Mouse (Mus musculus) midbrain, postnatal 0 days (tissue): ENCODE results near the gene Gm43191. TPM values are rescaled to one million over a fixed set of nuclear protein-coding genes. Genes with fewer than 3 reads are reported as not detected.
A peak's percentile ranks its signal among the peaks of the same experiment; 100 is the strongest.
"Not testable (repeated sequence)": the region's sequence is repeated elsewhere in the genome, so short reads cannot be mapped to it uniquely, and the experiment has no call there.

Source experiments
- ATAC-seq: fragments of 200-750 bp; cut with Nextera tagmentation; 2 replicates; pipeline ENCODE4 v1.8.0; 2017; ENCODE audit warnings: moderate number of reproducible peaks, mild to moderate bottlenecking, moderate TSS enrichment, moderate library complexity; ENCODE audit not compliant: low FRiP score
- DNase-seq: peaks from one replicate; pipeline ENCODE4 v3.0.0-alpha.2; 2015; ENCODE audit warnings: low spot score
- H3K27ac ChIP-seq: fragments of 300-500 bp; sonication (generic); 2 replicates; pipeline ENCODE4 v1.5.1; 2014; ENCODE audit warnings: low read depth, mild to moderate bottlenecking, low read length, mixed read lengths
- H3K27me3 ChIP-seq: fragments of 300-500 bp; sonication (generic); 2 replicates; pipeline ENCODE4 v1.6.1; 2014; ENCODE audit warnings: low read length, control low read depth, mixed read lengths; ENCODE audit not compliant: insufficient read depth
- H3K36me3 ChIP-seq: fragments of 300-500 bp; sonication (generic); 2 replicates; pipeline ENCODE4 v1.6.1; 2014; ENCODE audit warnings: low read length, control low read depth, mixed read lengths; ENCODE audit not compliant: insufficient read depth
- H3K4me1 ChIP-seq: fragments of 300-500 bp; sonication (generic); 2 replicates; pipeline ENCODE4 v1.6.1; 2014; ENCODE audit warnings: mild to moderate bottlenecking, control low read depth, antibody characterized with exemption, low read length, mixed read lengths; ENCODE audit not compliant: insufficient read depth
- H3K4me2 ChIP-seq: fragments of 300-500 bp; sonication (generic); 2 replicates; pipeline ENCODE4 v1.6.1; 2014; ENCODE audit warnings: low read depth, mild to moderate bottlenecking, low read length, mixed read lengths; ENCODE audit not compliant: poor library complexity, severe bottlenecking
- H3K4me3 ChIP-seq: fragments of 300-500 bp; sonication (generic); 2 replicates; pipeline ENCODE4 v1.5.1; 2014; ENCODE audit warnings: low read depth, mild to moderate bottlenecking, low read length, moderate library complexity
- H3K9ac ChIP-seq: fragments of 300-500 bp; sonication (generic); replicated peaks from 2 replicates; pipeline ENCODE4 v1.6.1; 2014; ENCODE audit warnings: mild to moderate bottlenecking, low read length, moderate library complexity, mixed read lengths; ENCODE audit not compliant: poor library complexity, severe bottlenecking
- H3K9me3 ChIP-seq: fragments of 300-500 bp; sonication (generic); 2 replicates; pipeline ENCODE4 v1.6.1; 2016; ENCODE audit warnings: low read length, control low read depth
- CTCF ChIP-seq: IDR thresholded peaks from 2 replicates; pipeline ENCODE4 v1.5.1; 2016; ENCODE audit warnings: antibody characterized with exemption, mild to moderate bottlenecking
- WGBS: fragments of 180-500 bp; shearing (Covaris S2); extraction: QIAGEN DNeasy Blood & Tissue Kit; methylation state at CpG from one replicate; pipeline ENCODE4 v1.1.7; 2014; 5-methylcytosine and 5-hydroxymethylcytosine counted together
- polyA plus RNA-seq: library from polyadenylated mRNA; unstranded; fragments of >200 nt; fragmentation: Nextera tagmentation; extraction: Ambion mirVana; gene quantifications from 2 replicates; pipeline ENCODE4 v1.2.1, GENCODE M21; 2015
- total RNA-seq: library from RNA; depleted of rRNA; stranded (reverse); fragments of >200 nt; gene quantifications from 2 replicates; pipeline ENCODE4 v1.2.3, GENCODE M21; 2014

Gm43191 gene
- total and polyA plus RNA-seq, 2 experiments from 2014 or later, result not detected

GRCm38 (mm10) chr3:116694312-116694711 is 13.3 kb upstream of the Gm43191 start:
- WGBS, result 91% methylated on average over 3 of the region's 3 CpGs
- Histone ChIP-seq H3K36me3 (peaks cover 4% of the 10 kb centered on the region; the same call in 1 of the 2 replicates), H3K4me1 (no peaks in the 10 kb centered on the region), H3K9me3 (no peaks in the 10 kb centered on the region), H3K27me3 (no peaks in the 10 kb centered on the region), H3K9ac (no peak overlapping the region), H3K4me2 (no peak overlapping the region), H3K27ac (no peak overlapping the region), H3K4me3 (no peak overlapping the region)
- TF ChIP-seq CTCF, result no peak
- ATAC-seq (no peak), DNase-seq (no peak)

GRCm38 (mm10) chr3:116664281-116664680 is 16.8 kb downstream of the Gm43191 start:
- not testable (repeated sequence) for H3K9ac ChIP-seq, DNase-seq, H3K4me2 ChIP-seq, H3K4me1 ChIP-seq, H3K36me3 ChIP-seq, H3K27ac ChIP-seq, ATAC-seq, H3K9me3 ChIP-seq, H3K4me3 ChIP-seq, H3K27me3 ChIP-seq
- 96% methylated on average over 9 of the region's 9 CpGs for WGBS

- DNase-seq (peak; percentile 96), ATAC-seq (peak; percentile 98)
- no peak for TF ChIP-seq CTCF
- WGBS, result under 1% methylated on average over 30 of the region's 39 CpGs
- no peaks in the 10 kb centered on the region for H3K36me3 ChIP-seq
- no peaks in the 10 kb centered on the region for H3K4me1 ChIP-seq
- peak within 1 kb of the TSS; percentile 90 for H3K27ac ChIP-seq
- peak within 1 kb of the TSS; percentile 93 for H3K4me3 ChIP-seq
- peak within 1 kb of the TSS; percentile 94 for H3K9ac ChIP-seq
- H3K9me3 ChIP-seq, result no peaks in the 10 kb centered on the region
- H3K4me2 ChIP-seq, result peak within 1 kb of the TSS; percentile 64
- no peaks in the 10 kb centered on the region for H3K27me3 ChIP-seq
Measured at GRCm38 (mm10) chr3:116662463-116662863, 18.6 kb downstream of the Gm43191 start, which contains the start of gene Mfsd14a. TSS of gene Mfsd14a (minus strand) at chr3:116662677.

GRCm38 (mm10) chr3:116661870-116662414 is 19.1 kb downstream of the Gm43191 start:
- Histone ChIP-seq H3K9me3 (no peaks in the 10 kb centered on the region), H3K9ac (peak overlapping the region; percentile 94), H3K36me3 (no peaks in the 10 kb centered on the region), H3K4me2 (peak overlapping the region; percentile 64), H3K4me3 (peak overlapping the region; percentile 93), H3K27me3 (no peaks in the 10 kb centered on the region), H3K27ac (peak overlapping the region; percentile 90), H3K4me1 (no peaks in the 10 kb centered on the region)
- under 1% methylated on average over 44 of the region's 68 CpGs for WGBS
- DNase-seq, result peak; percentile 31
- no peak for TF ChIP-seq CTCF
- ATAC-seq, result peak; percentile 85

GRCm38 (mm10) chr3:116661288-116661869 is 19.7 kb downstream of the Gm43191 start:
- 7% methylated on average over 16 of the region's 16 CpGs for WGBS
- peak overlapping the region; percentile 94 for H3K9ac ChIP-seq
- no peaks in the 10 kb centered on the region for H3K9me3 ChIP-seq
- H3K4me1 ChIP-seq, result no peaks in the 10 kb centered on the region
- no peak for TF ChIP-seq CTCF
- no peaks in the 10 kb centered on the region for H3K36me3 ChIP-seq
- peak overlapping the region; percentile 64 for H3K4me2 ChIP-seq
- H3K27ac ChIP-seq, result peak overlapping the region; percentile 90
- peak; percentile 19 for DNase-seq
- ATAC-seq, result no peak
- peak overlapping the region; percentile 93 for H3K4me3 ChIP-seq
- no peaks in the 10 kb centered on the region for H3K27me3 ChIP-seq

- H3K9me3 ChIP-seq, result no peaks in the 10 kb centered on the region
- DNase-seq (no peak), ATAC-seq (no peak)
- whole genome bisulfite sequencing, result 77% methylated on average over 13 of the region's 13 CpGs
- TF ChIP-seq CTCF, result no peak
- H3K9ac ChIP-seq, result no peak overlapping the region
- no peaks in the 10 kb centered on the region for H3K36me3 ChIP-seq
- H3K4me1 ChIP-seq, result no peaks in the 10 kb centered on the region
- H3K27ac ChIP-seq, result no peak overlapping the region
- no peak overlapping the region for H3K4me2 ChIP-seq
- H3K27me3 ChIP-seq, result no peaks in the 10 kb centered on the region
- no peak overlapping the region for H3K4me3 ChIP-seq
Measured at GRCm38 (mm10) chr3:116659856-116660430, 21.1 kb downstream of the Gm43191 start.
